Mouse (Mus musculus): ENCODE measurements around the gene Slx1b.
A peak's percentile ranks its signal among the peaks of the same experiment; 100 is the strongest.
"Not testable (repeated sequence)": the region's sequence is repeated elsewhere in the genome, so short reads cannot be mapped to it uniquely, and the experiment has no call there.

Slx1b gene

GRCm38 (mm10) chr7:126672111-126672510, 23.5 kb downstream of the Slx1b start:
- no peak for DNase-seq

GRCm38 (mm10) chr7:126670152-126670551, 25.4 kb downstream of the Slx1b start:
- no peak for DNase-seq

GRCm38 (mm10) chr7:126668452-126668851, 27.1 kb downstream of the Slx1b start:
- no peak for DNase-seq

DNA sequence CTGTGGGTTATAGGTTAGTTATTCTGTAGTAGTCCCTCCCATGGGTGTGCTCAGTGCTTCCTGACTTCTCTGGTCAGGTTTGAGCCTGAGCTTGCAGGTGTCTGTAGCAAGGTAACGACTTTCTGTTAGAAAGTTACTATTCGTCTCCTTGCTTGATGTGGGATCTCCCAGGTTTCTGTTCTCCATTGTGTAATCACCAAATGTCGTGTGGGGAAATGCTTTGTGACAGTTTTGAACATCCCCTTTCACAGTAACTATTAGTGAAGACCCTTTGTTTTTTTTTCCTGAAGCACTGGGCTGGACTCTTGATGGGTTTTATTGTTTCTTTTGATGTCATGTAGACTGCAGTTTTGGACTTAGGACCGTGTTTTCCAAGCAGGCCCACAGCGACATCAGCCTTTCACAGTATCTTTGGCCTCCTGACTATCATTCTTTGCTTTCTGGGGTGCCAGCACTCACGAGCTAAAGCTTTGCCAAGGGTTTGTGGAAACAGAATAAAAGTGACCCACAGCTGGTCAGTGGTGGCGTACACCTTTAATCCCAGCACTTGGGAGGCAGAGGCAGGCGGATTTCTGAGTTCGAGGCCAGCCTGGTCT, 28.0 kb downstream of the Slx1b start:
- DNase-seq: no peak

- DNase-seq: no peak
These were observed 30.3 kb downstream of the Slx1b start for GRCm38 (mm10) chr7:126665269-126665668.

GRCm38 (mm10) chr7:126663646-126664045, 31.9 kb downstream of the Slx1b start:
- no peak for DNase-seq

DNA sequence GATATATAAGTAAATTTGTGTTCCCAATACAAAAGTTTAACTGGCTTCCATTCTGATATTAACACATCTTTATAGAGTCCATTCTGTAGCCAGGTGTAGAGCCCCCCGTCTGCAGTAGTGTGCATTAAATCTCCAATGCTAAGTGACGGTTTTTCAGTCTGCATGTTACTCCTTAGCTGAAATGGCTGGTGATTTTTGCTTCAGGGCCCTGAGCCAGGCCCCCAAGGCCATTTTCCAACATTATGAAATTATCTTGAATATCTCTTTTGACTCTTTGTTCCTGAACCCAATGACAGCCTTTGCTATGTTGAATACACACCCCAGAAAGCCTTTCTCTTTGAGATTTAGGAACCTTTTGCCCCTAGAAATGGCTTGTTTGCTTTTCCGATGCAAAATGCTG, 35.8 kb downstream of the Slx1b start:
- DNase-seq: no peak

- DNase-seq: no peak
These were observed 38.1 kb downstream of the Slx1b start for GRCm38 (mm10) chr7:126657522-126657921.

DNA sequence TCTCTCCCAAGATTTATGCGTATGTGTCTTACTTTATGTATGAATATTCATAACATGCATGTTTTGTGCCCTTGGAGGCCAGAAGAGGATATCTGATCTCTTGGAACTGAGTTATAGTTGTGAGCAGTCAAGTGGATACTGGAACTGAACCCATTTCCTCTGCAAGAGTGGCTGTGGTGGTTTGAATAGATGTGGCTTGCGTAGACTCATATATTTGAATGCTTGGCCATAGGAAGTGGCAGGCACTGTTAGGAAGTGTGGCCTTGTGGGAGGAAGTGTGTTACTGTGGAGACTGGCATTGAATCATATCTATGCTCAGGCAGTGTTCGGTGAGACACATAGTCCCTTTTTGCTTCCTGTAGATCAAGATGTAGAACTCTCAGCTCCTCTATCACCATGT, 39.9 kb downstream of the Slx1b start:
- no peak for DNase-seq

DNA sequence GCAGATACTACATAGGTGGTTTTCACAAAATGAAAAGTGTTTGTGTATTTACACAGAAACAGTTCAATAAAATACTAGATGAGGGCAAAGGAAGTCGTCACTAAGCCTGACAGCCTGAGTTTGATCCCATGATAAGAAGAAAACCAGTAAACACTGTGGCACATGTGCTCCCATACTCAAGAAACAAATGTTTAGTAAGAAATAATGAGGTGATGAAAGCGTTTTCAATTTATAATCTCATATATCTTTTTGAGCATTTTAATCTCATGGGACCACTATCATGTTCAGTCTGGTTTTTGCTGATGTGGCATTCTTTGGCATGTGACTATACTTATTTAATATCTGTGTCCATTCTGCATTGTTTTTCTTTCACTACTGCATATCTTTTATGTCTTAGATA, 41.6 kb downstream of the Slx1b start:
- no peak for DNase-seq

GRCm38 (mm10) chr7:126650852-126651251, 44.7 kb downstream of the Slx1b start:
- no peak for DNase-seq

DNA sequence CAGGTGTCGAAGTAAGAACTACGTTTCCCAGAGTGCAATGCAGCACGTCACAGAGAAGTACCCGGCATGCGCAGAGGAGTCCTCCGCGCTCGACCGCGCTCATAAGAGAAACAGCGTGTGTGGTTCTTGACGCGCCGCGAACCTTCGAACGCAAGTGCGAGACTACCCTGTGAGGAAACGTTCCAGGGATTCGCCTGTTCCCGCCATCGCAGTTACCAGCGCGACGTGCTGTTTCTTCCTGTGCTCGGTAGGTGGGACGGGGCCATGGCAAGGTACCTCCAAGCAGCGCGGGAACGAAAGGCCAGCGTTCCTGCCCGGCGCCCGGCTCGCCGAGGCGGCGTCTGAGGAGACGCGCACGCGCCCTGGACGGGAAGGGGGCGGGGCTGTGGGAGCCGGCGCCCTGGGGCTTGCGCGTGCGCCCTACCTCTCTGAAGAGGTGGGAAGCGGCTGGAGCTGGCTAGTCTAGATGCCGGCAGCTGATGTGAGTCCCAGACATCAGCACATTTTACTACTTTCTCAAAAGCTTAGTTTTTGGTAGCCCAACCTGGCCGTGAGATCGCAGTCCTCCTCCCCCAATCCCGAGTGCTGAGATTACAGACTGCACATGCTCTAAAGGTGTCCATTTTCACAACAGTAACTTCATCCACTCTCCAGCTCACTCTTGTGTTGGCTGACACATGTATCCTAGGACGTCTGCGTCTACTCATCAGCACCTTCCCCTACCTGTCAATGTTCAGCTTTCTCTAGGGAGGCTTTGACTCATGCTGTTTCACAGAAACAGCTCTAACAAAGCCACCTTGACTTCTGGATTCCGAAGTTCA, 46.1 kb downstream of the Slx1b start, which contains the start of gene Sgf29:
TSS of gene Sgf29 (plus strand) at position 79 of the 821 bp plus-strand sequence.
- DNase-seq: peak; percentile 91

- no peak for DNase-seq
These were observed 47.1 kb downstream of the Slx1b start for GRCm38 (mm10) chr7:126648486-126648885.

- peak; percentile 29 for DNase-seq
These were observed 49.9 kb downstream of the Slx1b start for GRCm38 (mm10) chr7:126645708-126646107.

- DNase-seq: no peak
These were observed 50.7 kb downstream of the Slx1b start for GRCm38 (mm10) chr7:126644914-126645313.

DNA sequence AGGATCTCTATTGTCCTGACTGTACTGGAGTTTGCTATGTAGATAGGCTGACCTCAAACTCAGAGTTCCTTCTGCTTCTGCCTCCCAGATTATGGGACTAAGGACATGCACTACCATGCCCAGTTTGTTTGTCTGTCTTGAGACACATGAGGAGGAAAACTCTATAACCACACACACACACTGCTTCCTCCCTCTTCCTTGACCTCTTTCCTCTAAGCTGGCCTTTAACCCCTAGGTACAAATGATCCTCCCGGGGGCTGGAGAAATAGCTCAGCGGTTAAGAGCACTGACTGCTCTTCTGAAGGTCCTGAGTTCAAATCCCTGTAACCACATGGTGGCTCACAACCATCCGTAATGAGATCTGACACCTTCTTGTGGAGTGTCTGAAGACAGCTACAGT, 51.2 kb downstream of the Slx1b start:
- no peak for DNase-seq

GRCm38 (mm10) chr7:126643244-126643617, 52.4 kb downstream of the Slx1b start:
- not testable (repeated sequence) for DNase-seq

DNA sequence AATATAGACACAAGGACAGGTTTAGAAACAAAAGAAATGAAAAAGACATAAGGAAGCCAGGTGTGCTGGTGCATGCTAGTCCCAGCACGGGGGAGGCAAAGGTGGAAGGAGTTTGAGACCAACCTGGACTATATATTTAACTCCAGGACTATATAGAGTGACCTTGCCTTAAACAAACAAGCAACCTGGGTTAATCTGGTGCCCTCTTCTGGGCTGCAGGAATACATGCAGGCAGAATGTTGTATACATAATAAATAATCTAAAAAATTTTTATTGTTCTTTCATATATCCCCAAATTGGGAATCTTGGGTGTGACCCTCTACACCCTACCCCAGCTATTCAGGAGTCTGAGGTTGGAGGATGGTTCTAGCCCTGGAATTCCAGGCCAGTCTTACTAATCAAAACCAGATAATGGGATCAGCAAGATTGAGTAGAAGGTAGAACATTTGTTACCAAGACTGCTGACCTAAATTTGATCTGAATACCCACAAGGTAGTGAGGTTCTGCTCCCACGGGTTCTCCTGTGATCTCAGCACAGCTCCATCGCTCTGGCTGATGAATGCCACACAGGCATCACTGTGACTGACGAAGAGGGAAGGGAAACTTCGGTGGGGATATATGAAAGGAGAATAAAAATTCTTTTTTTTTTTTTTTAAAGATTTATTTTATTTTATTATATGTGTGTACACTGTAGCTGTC, 52.9 kb downstream of the Slx1b start:
- DNase-seq: no peak
